Mouse (Mus musculus) MEL (cell line): ENCODE data around the gene Mtrr.

Experiments used
- BHLHE40 ChIP-seq: IDR thresholded peaks from 2 replicates; pipeline ENCODE4 v1.6.1; 2012; ENCODE audit warnings: low read depth, mild to moderate bottlenecking, inconsistent platforms, low read length, improper control_type of control experiment, borderline replicate concordance
- CHD2 ChIP-seq: IDR thresholded peaks from 2 replicates; pipeline ENCODE4 v1.6.1; 2011; ENCODE audit warnings: low read length, improper control_type of control experiment
- CTCF ChIP-seq, 3 experiments: IDR thresholded peaks in 2 of 3; conservative IDR thresholded peaks in 1 of 3; 2 replicates each; pipeline ENCODE4 v1.5.1; 2011 to 2012; ENCODE audit warnings: low read length in 3 of 3, low read depth in 2 of 3, mild to moderate bottlenecking in 2 of 3, improper control_type of control experiment in 1 of 3, inconsistent platforms in 1 of 3, mixed read lengths in 1 of 3, moderate library complexity in 1 of 3; ENCODE audit not compliant: control insufficient read depth in 1 of 3, insufficient read depth in 1 of 3, poor library complexity in 1 of 3, severe bottlenecking in 1 of 3
- EP300 ChIP-seq, 2 experiments: IDR thresholded peaks; 2 replicates each; pipeline ENCODE4 v1.6.1; 2011; ENCODE audit warnings: improper control_type of control experiment in 2 of 2, low read length in 2 of 2, low read depth in 1 of 2, mild to moderate bottlenecking in 1 of 2
- HCFC1 ChIP-seq: IDR thresholded peaks from 2 replicates; pipeline ENCODE4 v1.6.1; 2012; ENCODE audit warnings: low read depth, mild to moderate bottlenecking, inconsistent platforms, low read length, improper control_type of control experiment, moderate library complexity
- KAT2A ChIP-seq: conservative IDR thresholded peaks from 2 replicates; pipeline ENCODE4 v1.6.1; 2012; ENCODE audit warnings: low read depth, low read length, improper control_type of control experiment, inconsistent platforms
- MYB ChIP-seq: IDR thresholded peaks from 2 replicates; pipeline ENCODE4 v1.6.1; 2011; ENCODE audit warnings: mild to moderate bottlenecking, low read depth, low read length, improper control_type of control experiment
- NRF1 ChIP-seq: IDR thresholded peaks from 2 replicates; pipeline ENCODE4 v1.6.1; 2014; ENCODE audit warnings: low read depth, mild to moderate bottlenecking, inconsistent platforms, low read length, improper control_type of control experiment, moderate library complexity; ENCODE audit not compliant: poor library complexity, insufficient read depth, severe bottlenecking
- POLR2A ChIP-seq, 2 experiments: IDR thresholded peaks; 2 replicates each; pipeline ENCODE4 v1.6.1; 2011 to 2012; ENCODE audit warnings: low read length in 2 of 2, mild to moderate bottlenecking in 2 of 2, control low read depth in 1 of 2, improper control_type of control experiment in 1 of 2, low read depth in 1 of 2, moderate library complexity in 1 of 2; ENCODE audit not compliant: control insufficient read depth in 1 of 2, insufficient read depth in 1 of 2, poor library complexity in 1 of 2
- SIN3A ChIP-seq: IDR thresholded peaks from 2 replicates; pipeline ENCODE4 v1.6.1; 2012; ENCODE audit warnings: low read length, improper control_type of control experiment, inconsistent platforms
- UBTF ChIP-seq: IDR thresholded peaks from 2 replicates; pipeline ENCODE4 v1.6.1; 2012; ENCODE audit warnings: low read depth, mild to moderate bottlenecking, inconsistent platforms, low read length, improper control_type of control experiment, moderate library complexity, borderline replicate concordance; ENCODE audit not compliant: insufficient read depth
- ZC3H11A ChIP-seq: IDR thresholded peaks from 2 replicates; pipeline ENCODE4 v1.6.1; 2012; ENCODE audit warnings: low read depth, mild to moderate bottlenecking, inconsistent platforms, low read length, improper control_type of control experiment
- ZNF384 ChIP-seq: IDR thresholded peaks from 2 replicates; pipeline ENCODE4 v1.6.1; 2012; ENCODE audit warnings: low read depth, mild to moderate bottlenecking, inconsistent platforms, low read length, improper control_type of control experiment

DNA sequence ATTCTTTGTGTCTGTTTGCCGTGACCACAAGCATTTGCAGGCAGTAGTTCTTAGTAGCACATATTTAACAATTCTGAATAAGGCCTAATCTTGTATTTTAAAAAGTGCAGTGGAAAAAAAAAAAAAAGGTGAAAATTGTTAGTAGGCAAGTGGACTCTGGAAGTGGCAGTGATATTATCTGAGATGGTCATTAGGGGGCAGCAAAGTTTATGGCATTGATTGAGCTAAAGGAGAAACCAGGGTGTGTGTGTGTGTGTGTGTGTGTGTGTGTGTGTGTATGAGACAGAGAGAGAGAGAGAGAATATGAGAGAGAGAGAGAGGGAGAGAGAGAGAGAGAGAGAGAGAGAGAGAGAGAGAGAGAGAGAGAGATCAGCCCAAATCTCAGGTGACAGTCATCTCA is 11.8 kb upstream of the Mtrr start:
- no peak for TF ChIP-seq POLR2A (IDR thresholded peaks at IDR 0.05; ENCODE audit: control insufficient read depth in 1 of 2, insufficient read depth in 1 of 2, low read depth in 1 of 2, low read length in 2 of 2, poor library complexity in 1 of 2)
- TF ChIP-seq ZNF384 = peak; percentile 45
- no peak for TF ChIP-seq SIN3A
- TF ChIP-seq CTCF (IDR thresholded peaks at IDR 0.05 in 2 of 3, conservative IDR thresholded peaks at IDR 0.05 in 1 of 3; ENCODE audit: control insufficient read depth in 1 of 3, insufficient read depth in 1 of 3, low read depth in 2 of 3, low read length in 3 of 3, poor library complexity in 1 of 3, severe bottlenecking in 1 of 3) = peak in 1 of 3 experiments; percentile 26; a peak in 2 of 6 replicates
- TF ChIP-seq EP300 (IDR thresholded peaks at IDR 0.05; ENCODE audit: low read depth in 1 of 2, low read length in 2 of 2) = no peak
- TF ChIP-seq ZC3H11A = no peak; the same call in 1 of the 2 replicates
- TF ChIP-seq UBTF = no peak
- no peak for TF ChIP-seq CHD2
- TF ChIP-seq NRF1 = no peak
- no peak for TF ChIP-seq MYB
- TF ChIP-seq HCFC1 = no peak
- TF ChIP-seq KAT2A = no peak
- no peak for TF ChIP-seq BHLHE40
